Mouse (Mus musculus) heart, postnatal 0 days (tissue): ENCODE results near the gene Trmt1.

Experiments used
- CTCF ChIP-seq: IDR thresholded peaks from 2 replicates; pipeline ENCODE4 v1.5.1; 2016; ENCODE audit warnings: antibody characterized with exemption, control low read depth, low read depth
- EP300 ChIP-seq: IDR thresholded peaks from 2 replicates; pipeline ENCODE4 v1.6.1; 2016; ENCODE audit warnings: antibody characterized with exemption, low read depth

GRCm38 (mm10) chr8:84668081-84668480, 18.0 kb upstream of the Trmt1 start:
- TF ChIP-seq CTCF (no peak), EP300 (no peak)
